Mouse (Mus musculus) lung, postnatal 0 days (tissue): ENCODE measurements at regions not wholly inside any gene's neighbourhood (a gene's known extent, or its start where the extent isn't known, plus 50 kb on each side); places are given as distances from the start of the nearest gene placed in this dataset.

Experiments
- CTCF ChIP-seq: IDR thresholded peaks from 2 replicates; pipeline ENCODE4 v1.5.1; 2016; ENCODE audit warnings: antibody characterized with exemption, mild to moderate bottlenecking
- EP300 ChIP-seq: IDR thresholded peaks from 2 replicates; pipeline ENCODE4 v1.6.1; 2016; ENCODE audit warnings: antibody characterized with exemption, mild to moderate bottlenecking, control low read depth

GRCm38 (mm10) chr12:98023655-98024054 is 235.6 kb downstream of the Galc start:
- no peak for TF ChIP-seq CTCF
- no peak for TF ChIP-seq EP300
